Mouse (Mus musculus) right cerebral cortex, postnatal 10 days (tissue): ENCODE measurements around the gene Hacd1.
"Not testable (repeated sequence)": the region's sequence is repeated elsewhere in the genome, so short reads cannot be mapped to it uniquely, and the experiment has no call there.

Source experiments
- DNase-seq, 2 experiments: peaks; one replicate each; pipeline ENCODE4 v3.0.0; 2021; ENCODE audit warnings: low spot score in 2 of 2

Gene Hacd1

DNA sequence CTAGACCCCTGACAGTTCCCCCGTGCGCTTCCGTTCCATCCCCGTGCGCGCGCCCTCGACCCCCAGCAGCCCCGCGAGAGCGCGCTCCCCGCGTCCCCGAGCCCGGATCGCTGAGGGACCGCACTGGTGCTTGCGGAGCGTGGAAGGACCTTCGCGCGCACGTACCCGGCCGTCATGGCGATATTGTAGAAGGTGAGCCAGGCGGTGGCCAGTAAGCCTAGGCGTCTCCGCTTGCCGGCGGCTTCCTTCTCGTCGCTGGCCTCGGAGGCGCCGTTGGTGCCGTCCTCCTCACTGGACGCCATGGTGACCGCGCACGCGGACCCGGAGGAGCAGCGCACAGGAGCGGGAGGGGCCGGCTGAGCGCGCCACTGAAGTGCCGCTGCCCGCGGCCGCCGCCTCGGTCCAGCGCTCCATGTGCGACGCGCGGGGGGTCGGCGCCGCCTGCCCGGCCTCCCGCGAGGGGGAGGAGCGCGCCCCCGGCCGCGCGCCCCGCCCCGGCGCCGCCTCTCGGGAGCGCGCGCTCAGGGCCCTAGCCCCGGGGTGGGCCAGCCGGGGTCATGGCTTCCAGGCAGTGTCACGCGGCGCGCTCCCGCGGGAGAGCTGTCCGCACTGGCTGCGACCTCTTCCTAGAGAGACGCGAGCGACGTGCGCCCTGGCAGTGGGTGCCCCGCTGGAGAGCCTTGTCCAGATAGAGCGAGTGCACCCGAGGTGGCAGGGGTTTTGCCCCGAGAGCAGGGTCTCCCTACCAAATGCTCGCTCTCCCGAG lies at the start of gene Hacd1:
Hacd1 (minus strand) TSS at position 570 of the 766 bp plus-strand sequence.
- peak; percentile 94 to 95 for DNase-seq

DNA sequence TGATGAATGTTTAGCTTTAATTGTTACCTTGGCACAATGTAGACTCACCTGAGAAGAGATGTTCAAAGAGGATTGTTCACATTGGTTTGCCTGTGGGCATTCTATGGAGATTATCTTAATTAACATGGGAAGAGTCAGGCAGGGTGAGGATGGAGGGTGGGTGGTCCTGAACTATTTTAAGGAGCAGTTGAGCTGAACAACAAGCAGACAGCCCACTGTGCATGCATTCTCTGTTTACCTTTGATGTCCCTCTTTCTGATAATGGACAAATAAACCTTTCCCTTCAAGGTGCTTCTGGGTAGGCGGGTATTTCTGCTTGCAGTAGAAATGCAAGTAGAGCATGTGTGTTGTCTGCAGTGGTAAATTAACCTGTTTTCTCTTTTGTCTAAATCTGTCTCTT lies 48.0 kb upstream of the Hacd1 start:
- no peak for DNase-seq

DNA sequence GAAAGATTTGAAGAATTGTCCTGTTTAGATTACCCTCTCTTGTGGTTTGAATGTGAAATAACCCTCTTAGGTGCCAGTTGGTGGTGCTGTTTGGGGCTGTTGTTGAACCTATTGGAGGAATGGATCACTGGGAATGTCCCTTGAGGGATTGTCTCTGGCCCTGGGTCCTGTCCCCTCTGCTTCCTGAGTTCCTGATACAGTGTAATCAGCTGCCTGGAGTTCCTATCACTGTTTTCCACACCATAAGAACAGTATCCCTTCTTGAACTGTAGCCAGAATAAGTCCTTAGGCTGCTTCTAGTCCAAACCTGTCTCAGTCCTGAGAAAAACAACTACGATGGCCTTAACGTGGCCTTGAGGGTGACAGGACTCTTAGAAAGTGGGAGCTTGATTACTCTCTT lies 46.7 kb upstream of the Hacd1 start:
- no peak for DNase-seq

DNA sequence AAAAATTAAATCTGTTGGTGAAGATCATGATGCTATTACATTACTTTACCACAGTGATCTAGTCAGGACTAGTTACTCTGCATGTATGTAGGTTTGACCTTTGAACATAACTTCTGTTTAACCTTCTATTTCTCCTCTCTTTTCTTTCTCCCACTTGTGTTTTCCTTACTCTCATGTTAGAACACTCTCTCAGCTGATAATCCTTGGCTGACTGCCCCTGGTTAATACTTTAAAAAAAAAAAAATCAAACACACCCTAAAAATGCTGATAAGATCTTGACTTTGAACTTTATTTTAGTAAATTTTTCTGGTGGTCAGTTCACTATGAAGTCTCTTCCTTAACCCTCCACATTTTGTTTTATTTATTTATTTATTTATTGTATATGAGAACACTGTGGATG lies 44.6 kb upstream of the Hacd1 start:
- DNase-seq, result no peak

DNA sequence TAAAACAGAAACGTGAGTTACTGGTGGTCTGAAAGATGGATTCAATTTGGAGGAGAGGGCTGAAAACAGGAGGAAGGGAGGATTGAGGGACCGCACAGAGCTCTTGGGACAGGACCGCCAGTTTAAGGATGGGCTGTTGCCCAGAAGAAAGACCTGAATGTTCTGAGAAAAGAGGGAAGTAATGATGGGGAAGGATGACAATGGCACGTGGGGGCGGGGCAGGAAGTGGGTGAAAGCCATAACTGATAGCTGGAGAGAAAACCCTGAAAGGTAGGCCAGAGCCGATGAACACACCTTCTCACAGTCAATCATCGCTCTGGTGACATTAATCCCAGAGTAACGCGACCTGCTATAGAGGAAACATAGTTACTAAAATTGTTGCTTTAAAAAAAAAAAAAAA lies 22.6 kb upstream of the Hacd1 start:
- DNase-seq, result not testable (repeated sequence)

- DNase-seq, result no peak
Measured at GRCm38 (mm10) chr2:14074221-14074901, 18.4 kb upstream of the Hacd1 start.

DNA sequence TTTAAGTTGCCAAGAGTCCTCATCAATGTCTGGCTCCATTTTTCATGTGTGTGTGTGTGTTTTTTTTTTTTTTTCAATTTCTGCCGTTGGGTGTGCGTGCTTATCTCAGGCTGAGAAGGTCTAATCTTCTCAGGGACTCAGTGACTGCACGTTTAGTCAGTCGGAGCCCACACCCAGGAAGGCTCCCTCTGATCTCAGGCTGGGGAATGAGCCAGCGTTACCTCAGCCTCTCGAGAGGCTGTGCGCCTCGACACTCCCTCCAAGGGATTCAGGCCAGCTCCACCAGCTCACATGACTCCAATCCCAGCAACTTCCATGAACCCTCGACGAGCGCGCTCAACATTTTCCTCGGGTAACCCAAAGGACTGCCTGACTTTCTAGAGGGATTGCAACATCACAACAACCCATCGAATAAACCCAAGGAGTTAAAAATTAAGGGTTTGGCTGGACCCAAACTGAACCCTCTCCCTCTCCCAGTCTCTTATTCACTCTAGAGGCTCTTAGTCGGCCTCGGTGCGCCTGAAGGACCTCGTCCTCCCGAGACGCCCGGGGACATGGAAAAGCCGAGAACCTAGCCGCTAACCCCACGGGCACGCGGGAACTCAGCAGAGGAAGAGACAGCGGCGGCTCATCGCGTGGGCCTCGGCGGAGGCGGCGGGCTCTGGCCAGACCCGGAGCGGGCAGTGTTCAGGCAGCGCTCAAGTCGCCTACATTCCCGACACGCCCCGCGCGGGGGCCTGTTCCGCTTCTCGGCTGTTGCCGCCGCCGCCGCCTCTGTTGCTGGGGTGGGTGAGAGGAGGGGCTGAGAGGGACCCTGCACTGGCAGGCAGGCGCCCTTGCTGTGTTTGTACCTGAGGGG lies 17.7 kb upstream of the Hacd1 start, which contains the start of gene Stam:
Stam (plus strand) TSS at position 737 of the 859 bp plus-strand sequence.
- DNase-seq, result peak; percentile 93 to 94

- DNase-seq, result no peak
Measured at GRCm38 (mm10) chr2:14073008-14073361, 17.1 kb upstream of the Hacd1 start.

DNA sequence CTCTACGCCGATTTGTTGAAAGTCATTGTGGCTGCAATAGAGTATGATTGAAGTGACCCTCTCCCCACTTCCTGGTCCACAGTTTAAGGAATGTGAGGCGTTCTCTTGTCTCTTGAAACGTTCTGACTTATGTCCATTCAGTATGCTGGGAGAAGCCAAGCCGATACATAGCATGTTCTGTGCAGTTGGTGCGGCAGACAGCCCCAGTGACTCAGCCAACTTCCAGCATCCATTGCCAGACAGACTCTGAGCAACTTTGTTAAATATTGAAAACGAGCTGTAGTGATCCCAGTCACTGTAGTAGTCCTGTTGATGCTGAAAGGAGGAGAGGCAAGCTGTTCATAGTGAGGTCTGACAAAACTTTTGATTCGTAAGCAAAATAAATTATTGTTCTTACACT lies 14.5 kb upstream of the Hacd1 start:
- peak; percentile 31 to 36 for DNase-seq

GRCm38 (mm10) chr2:14069027-14069426 lies 13.1 kb upstream of the Hacd1 start:
- no peak for DNase-seq

DNA sequence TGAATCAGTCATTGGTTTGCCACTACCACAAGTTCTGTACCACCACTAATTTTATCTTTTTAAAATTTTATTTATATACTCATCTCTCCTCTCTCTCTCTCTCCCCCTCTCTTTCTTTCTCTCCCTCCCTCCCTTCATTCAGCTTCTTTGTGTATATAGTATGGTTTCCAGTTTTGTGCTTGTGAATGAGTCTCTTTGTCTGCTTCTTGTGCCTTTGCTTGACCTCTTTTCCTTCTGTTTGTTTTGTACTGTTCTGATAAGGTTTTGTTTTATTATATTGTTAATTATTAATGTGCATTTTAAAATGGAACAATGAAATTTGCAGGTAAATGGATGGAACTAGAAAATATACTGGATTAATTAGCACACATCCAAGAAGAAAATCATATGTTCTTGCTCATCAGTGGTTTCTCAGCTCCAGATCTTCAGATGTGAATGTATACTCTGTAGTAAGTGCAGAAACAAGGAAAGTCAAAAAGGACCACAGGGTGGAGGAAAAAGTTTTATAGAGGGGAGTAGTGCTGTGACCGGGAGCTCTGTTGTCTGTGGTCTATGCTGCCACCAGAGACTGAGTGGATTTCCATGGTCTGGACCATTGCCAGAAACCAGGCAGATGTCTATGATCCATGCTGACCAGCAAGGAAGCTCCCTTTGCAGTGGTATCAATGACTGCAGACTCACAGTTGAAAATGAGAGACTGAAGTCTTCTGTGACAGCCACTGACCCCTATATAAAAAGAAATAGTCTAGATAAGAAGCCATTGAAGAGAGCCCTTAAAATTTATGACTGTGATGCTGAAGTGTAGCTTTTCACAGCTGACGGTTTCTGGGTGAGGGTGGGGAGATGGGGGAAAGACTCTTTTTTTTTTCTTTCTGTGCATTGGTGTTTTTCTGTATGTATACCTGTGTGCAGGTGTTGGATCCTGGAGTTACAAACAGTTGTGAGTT lies 10.0 kb upstream of the Hacd1 start:
- no peak for DNase-seq

- DNase-seq, result peak; percentile 84 to 87
Measured at GRCm38 (mm10) chr2:14055168-14055565, 768 bp downstream of the Hacd1 start.

GRCm38 (mm10) chr2:14054716-14055115 lies 1.2 kb downstream of the Hacd1 start:
- no peak for DNase-seq

DNA sequence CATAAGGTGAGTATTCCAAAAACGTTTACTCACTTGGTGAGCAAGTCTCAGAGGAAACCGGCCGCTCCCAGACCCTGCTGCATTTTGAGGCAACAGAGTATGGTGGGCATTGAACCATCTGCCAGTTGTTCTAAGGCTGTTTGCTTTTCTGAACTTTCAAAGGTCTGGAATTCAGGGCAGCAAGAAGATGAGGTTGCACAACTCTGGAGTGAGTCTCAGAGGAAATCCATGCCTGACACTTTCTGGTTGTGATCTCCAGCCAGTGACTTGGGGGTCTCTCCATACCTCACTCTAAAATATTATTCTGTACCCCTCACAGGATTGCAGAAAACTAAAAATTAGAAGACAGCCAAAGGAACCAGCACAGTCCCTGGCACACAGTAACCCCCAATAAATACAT lies 1.8 kb downstream of the Hacd1 start:
- DNase-seq, result no peak

GRCm38 (mm10) chr2:14053618-14054017 lies 2.3 kb downstream of the Hacd1 start:
- no peak for DNase-seq

- DNase-seq, result no peak
Measured at GRCm38 (mm10) chr2:14048808-14049207, 7.1 kb downstream of the Hacd1 start.

DNA sequence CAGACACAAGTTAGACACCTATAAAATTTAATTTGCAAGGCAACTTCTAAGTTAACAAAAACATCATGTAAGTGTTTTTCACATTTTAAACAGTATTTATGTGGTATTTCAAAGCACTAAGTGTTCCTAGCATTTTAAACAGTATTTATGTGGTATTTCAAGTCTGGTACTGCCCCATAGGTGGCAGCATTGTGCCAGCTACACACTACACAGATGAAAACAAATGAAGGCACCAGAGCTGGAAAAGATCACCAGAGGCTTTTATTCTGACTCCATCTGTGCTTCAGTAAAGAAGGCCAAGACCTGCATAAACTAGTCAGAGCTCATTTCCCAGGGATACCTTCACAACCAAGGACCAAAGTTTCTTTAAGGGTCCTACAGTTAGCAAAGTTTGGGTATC lies 7.6 kb downstream of the Hacd1 start:
- peak; percentile 73 to 79 for DNase-seq

DNA sequence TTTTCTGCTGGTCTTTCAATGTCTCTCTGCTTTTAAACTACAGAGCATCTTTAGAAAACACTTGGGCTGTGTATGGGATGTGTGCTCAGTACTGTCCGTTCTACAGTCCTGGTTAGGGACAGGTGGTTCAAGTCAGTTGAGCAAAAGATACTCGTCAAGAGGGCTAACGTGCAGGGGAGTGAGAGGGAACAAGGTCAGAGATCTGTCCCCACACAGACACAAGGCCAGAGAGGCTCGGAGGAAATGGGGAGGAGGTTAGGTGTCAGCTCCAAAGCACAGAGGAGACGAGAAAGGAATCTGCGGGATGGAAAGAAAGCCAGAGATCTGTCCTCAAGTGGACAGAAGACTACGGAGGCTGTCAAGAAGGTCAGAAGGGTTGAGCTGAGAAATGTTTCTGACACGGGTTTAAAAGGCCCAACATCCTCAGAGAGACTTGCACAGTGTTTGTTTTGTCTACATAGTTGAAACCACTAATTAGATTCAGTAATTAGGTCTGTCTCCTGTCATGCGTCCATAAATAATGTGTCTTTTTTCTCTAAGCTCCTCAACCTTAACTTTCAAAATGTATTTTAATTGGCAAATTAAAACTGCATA lies 12.3 kb downstream of the Hacd1 start:
- DNase-seq, result no peak

GRCm38 (mm10) chr2:14043011-14043410 lies 12.9 kb downstream of the Hacd1 start:
- DNase-seq, result no peak

DNA sequence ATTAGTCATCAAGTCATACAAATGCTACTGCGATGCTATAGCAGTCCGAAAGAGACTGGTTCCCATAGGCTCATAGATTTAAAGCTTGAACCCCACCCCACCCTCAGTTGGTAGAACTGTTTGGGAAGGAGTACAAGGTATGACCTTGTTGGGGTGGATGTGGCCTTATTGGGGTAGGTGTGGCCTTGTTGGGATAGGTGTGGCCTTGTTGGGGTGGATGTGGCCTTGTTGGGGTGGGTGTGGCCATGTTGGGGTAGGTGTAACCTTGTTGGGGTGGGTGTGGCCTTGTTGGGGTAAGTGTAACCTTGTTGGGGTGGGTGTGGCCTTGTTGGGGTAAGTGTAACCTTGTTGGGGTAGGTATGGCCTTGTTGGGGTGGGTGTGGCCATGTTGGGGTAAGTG lies 14.7 kb downstream of the Hacd1 start:
- DNase-seq, result no peak

DNA sequence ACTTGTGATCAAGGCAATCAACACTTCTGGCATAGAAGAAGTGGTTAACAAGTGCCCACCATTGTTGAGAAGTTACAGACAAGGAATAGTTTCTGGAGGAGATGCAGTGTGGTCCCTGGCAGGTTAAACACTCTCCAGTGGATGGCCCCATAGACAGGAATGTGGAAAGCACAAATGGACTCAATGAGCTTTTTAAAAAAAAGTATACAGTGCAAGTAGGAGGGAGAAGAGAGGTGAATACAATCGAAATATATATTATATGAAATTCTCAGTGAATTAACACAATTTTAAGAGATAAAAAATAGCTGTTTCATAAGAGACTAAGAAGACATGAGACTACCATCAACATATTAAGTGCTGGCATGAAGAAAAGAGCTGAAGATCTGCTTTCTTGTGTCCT lies 36.7 kb downstream of the Hacd1 start:
- DNase-seq, result no peak
